Mouse (Mus musculus) heart, adult 2 months (tissue): ENCODE measurements at regions not wholly inside any gene's neighbourhood (a gene's known extent, or its start where the extent isn't known, plus 50 kb on each side); places are given as distances from the start of the nearest gene placed in this dataset.
A peak's percentile ranks its signal among the peaks of the same experiment; 100 is the strongest.

Experiments used
- DNase-seq, 2 experiments: peaks; one replicate each; pipeline ENCODE4 v3.0.0; 2021
- H3K27ac ChIP-seq: fragments of 200-600 bp; 2 replicates; pipeline ENCODE4 v1.8.1; 2022
- H3K27me3 ChIP-seq: fragments of 200-500 bp; 2 replicates; pipeline ENCODE4 v1.6.1; 2012; ENCODE audit warnings: mild to moderate bottlenecking, low read length, inconsistent platforms, mixed read lengths; ENCODE audit not compliant: control insufficient read depth, insufficient read depth
- H3K36me3 ChIP-seq: fragments of 200-500 bp; 2 replicates; pipeline ENCODE4 v1.6.1; 2012; ENCODE audit warnings: low read length, inconsistent platforms; ENCODE audit not compliant: control insufficient read depth, insufficient read depth
- H3K4me1 ChIP-seq: fragments of 200-500 bp; 2 replicates; pipeline ENCODE4 v1.6.1; 2011; ENCODE audit warnings: low read length; ENCODE audit not compliant: control insufficient read depth, insufficient read depth
- H3K4me3 ChIP-seq: fragments of 200-600 bp; 2 replicates; pipeline ENCODE4 v1.8.1; 2022
- H3K79me2 ChIP-seq: fragments of 200-500 bp; replicated peaks from 2 replicates; pipeline ENCODE4 v1.6.1; 2012; ENCODE audit warnings: mild to moderate bottlenecking, inconsistent platforms, low read length, moderate library complexity, mixed read lengths; ENCODE audit not compliant: control insufficient read depth, insufficient read depth
- H3K9ac ChIP-seq: fragments of 200-500 bp; 2 replicates; pipeline ENCODE4 v1.6.1; 2012; ENCODE audit warnings: low read depth, mild to moderate bottlenecking, control low read depth, inconsistent platforms, low read length, mixed read lengths
- CTCF ChIP-seq: fragments of 200-600 bp; IDR thresholded peaks from 2 replicates; pipeline ENCODE4 v1.8.1; 2022; ENCODE audit warnings: antibody characterized with exemption, mild to moderate bottlenecking, moderate library complexity
- EP300 ChIP-seq: fragments of 200-500 bp; IDR thresholded peaks from 2 replicates; pipeline ENCODE4 v1.6.1; 2011; ENCODE audit warnings: low read depth, low read length, control low read depth; ENCODE audit not compliant: insufficient read depth
- POLR2A ChIP-seq: fragments of 200-500 bp; IDR thresholded peaks from 2 replicates; pipeline ENCODE4 v1.6.1; 2011; ENCODE audit warnings: mild to moderate bottlenecking, low read depth, low read length, control low read depth; ENCODE audit not compliant: insufficient read depth
- WGBS: fragments of 180-500 bp; shearing (Covaris S2); methylation state at CpG from one replicate; pipeline ENCODE4 v1.1.7; 2018; 5-methylcytosine and 5-hydroxymethylcytosine counted together
- intact Hi-C: fragments of 180-260 bp; cut with DNase I; formaldehyde crosslinking; loops from one replicate; pipeline ENCODE4 v1.15.1; 2025

- Histone ChIP-seq H3K9ac (no peak overlapping the region), H3K27me3 (no peaks in the 10 kb centered on the region), H3K4me1 (peaks cover 43% of the 10 kb centered on the region), H3K27ac (peak overlapping the region; percentile 88), H3K4me3 (no peak overlapping the region), H3K79me2 (0 out of 2 replicates have a peak, but pooled peaks cover 1% of the 10 kb centered on the region), H3K36me3 (peaks cover 38% of the 10 kb centered on the region)
- DNase-seq, result no peak
- intact Hi-C loops, result loop anchor here (5.0 to 10.0 kb wide), 5 partner anchors 51 to 316 kb away; no protein-coding TSS in a partner anchor
- WGBS, result 59% methylated on average over 6 of the region's 6 CpGs
- TF ChIP-seq CTCF (no peak), POLR2A (no peak), EP300 (no peak)
Measured at GRCm38 (mm10) chr6:31076478-31076834, 117.6 kb upstream of the Klf14 start.

GRCm38 (mm10) chr6:31077216-31077615, 118.3 kb upstream of the Klf14 start:
- Histone ChIP-seq H3K79me2 (0 out of 2 replicates have a peak, but pooled peaks cover 1% of the 10 kb centered on the region), H3K27me3 (no peaks in the 10 kb centered on the region), H3K4me3 (no peak overlapping the region), H3K36me3 (peaks cover 45% of the 10 kb centered on the region), H3K27ac (peak overlapping the region; percentile 88), H3K4me1 (peaks cover 44% of the 10 kb centered on the region), H3K9ac (no peak overlapping the region)
- 42% methylated on average over 9 of the region's 9 CpGs for WGBS
- intact Hi-C loops, result loop anchor here (5.0 to 10.0 kb wide), 5 partner anchors 50 to 315 kb away; no protein-coding TSS in a partner anchor
- DNase-seq, result no peak
- TF ChIP-seq EP300 (no peak), CTCF (no peak), POLR2A (no peak)

GRCm38 (mm10) chr6:31077779-31078178, 118.9 kb upstream of the Klf14 start:
- intact Hi-C loops, result loop anchor here (5.0 to 10.0 kb wide), 5 partner anchors 50 to 315 kb away; no protein-coding TSS in a partner anchor
- DNase-seq, result no peak
- H3K9ac ChIP-seq, result no peak overlapping the region
- TF ChIP-seq CTCF (no peak), POLR2A (no peak), EP300 (no peak)
- H3K27ac ChIP-seq, result peak overlapping the region; percentile 88
- WGBS, result 72% methylated on average over 9 of the region's 9 CpGs
- no peaks in the 10 kb centered on the region for H3K27me3 ChIP-seq
- 0 out of 2 replicates have a peak, but pooled peaks cover 1% of the 10 kb centered on the region for H3K79me2 ChIP-seq
- no peak overlapping the region for H3K4me3 ChIP-seq
- H3K4me1 ChIP-seq, result peaks cover 49% of the 10 kb centered on the region
- peaks cover 50% of the 10 kb centered on the region for H3K36me3 ChIP-seq

GRCm38 (mm10) chr6:31078413-31078812, 119.5 kb upstream of the Klf14 start:
- Histone ChIP-seq H3K9ac (no peak overlapping the region), H3K79me2 (no peaks in the 10 kb centered on the region), H3K27ac (peak overlapping the region; percentile 88), H3K36me3 (peaks cover 51% of the 10 kb centered on the region), H3K27me3 (no peaks in the 10 kb centered on the region), H3K4me1 (peaks cover 52% of the 10 kb centered on the region), H3K4me3 (no peak overlapping the region)
- WGBS, result 24% methylated on average over 6 of the region's 6 CpGs
- TF ChIP-seq CTCF, result no peak
- TF ChIP-seq EP300, result peak; percentile 91
- no peak for TF ChIP-seq POLR2A
- intact Hi-C loops, result loop anchor here (5.0 to 10.0 kb wide), 5 partner anchors 49 to 314 kb away; no protein-coding TSS in a partner anchor
- DNase-seq, result peak; percentile 70 to 81

DNA sequence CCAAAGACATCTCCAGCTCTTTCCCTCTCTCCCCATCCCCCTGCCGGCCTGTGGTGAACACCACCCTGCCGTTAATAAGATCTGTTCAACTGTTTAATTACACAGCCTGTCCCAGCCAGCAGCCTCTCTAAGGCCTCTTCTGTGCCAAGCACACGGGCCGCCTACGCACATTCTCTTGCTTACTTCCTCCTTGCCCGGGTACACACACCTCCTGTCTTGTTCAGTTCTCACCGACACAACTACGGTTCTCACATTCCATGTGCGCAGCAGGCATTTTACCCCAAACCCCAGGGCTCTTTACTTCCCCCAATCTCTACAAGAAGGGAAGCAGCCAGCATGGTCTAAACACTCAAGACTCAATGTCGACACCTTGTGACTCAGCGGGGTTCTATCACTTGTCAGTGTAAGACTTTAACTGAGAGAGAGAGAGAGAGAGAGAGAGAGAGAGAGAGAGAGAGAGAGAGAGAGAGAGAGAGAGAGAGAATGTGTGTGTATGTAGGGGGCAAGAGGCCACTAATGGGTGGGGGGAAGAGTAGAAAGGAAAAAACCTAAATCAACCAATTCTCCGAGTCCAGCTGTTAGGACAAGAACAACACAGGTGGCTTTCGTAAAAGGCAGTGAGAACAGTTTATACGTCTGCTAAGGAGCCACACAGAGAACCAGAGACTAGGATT, 120.8 kb upstream of the Klf14 start:
- Histone ChIP-seq H3K27ac (peak overlapping the region; percentile 88), H3K36me3 (peaks cover 51% of the 10 kb centered on the region), H3K79me2 (no peaks in the 10 kb centered on the region), H3K27me3 (no peaks in the 10 kb centered on the region), H3K9ac (no peak overlapping the region), H3K4me1 (peaks cover 53% of the 10 kb centered on the region), H3K4me3 (no peak overlapping the region)
- intact Hi-C loops, result loop anchor here (2.0 to 10.0 kb wide), 6 partner anchors 33 to 313 kb away; no protein-coding TSS in a partner anchor
- WGBS, result 53% methylated on average over 14 of the region's 14 CpGs
- DNase-seq, result peak in 1 of 2 experiments; percentile 55
- 0 out of 2 replicates have a peak, but pooled peaks have one; percentile 6 for TF ChIP-seq CTCF
- TF ChIP-seq POLR2A, result no peak

GRCm38 (mm10) chr6:31080279-31080678, 121.4 kb upstream of the Klf14 start:
- WGBS, result 80% methylated on average over 4 of the region's 4 CpGs
- intact Hi-C loops, result loop anchor here (2.0 kb wide), 1 partner anchor 33 kb away; no protein-coding TSS in a partner anchor

More at GRCm38 (mm10) chr6:31080279-31080678, 121.4 kb upstream of the Klf14 start:
- H3K36me3 ChIP-seq, result peaks cover 51% of the 10 kb centered on the region
- no peaks in the 10 kb centered on the region; the same call in 1 of the 2 replicates for H3K79me2 ChIP-seq
- no peak overlapping the region for H3K4me3 ChIP-seq
- no peak for DNase-seq
- H3K27me3 ChIP-seq, result no peaks in the 10 kb centered on the region
- H3K4me1 ChIP-seq, result peaks cover 53% of the 10 kb centered on the region
- TF ChIP-seq CTCF (no peak), EP300 (no peak), POLR2A (no peak)
- H3K9ac ChIP-seq, result no peak overlapping the region
- peak overlapping the region; percentile 24; the same call in 1 of the 2 replicates for H3K27ac ChIP-seq
